Mouse (Mus musculus): Measurements from ENCODE around the gene Ripk1.

Gene Ripk1

DNA sequence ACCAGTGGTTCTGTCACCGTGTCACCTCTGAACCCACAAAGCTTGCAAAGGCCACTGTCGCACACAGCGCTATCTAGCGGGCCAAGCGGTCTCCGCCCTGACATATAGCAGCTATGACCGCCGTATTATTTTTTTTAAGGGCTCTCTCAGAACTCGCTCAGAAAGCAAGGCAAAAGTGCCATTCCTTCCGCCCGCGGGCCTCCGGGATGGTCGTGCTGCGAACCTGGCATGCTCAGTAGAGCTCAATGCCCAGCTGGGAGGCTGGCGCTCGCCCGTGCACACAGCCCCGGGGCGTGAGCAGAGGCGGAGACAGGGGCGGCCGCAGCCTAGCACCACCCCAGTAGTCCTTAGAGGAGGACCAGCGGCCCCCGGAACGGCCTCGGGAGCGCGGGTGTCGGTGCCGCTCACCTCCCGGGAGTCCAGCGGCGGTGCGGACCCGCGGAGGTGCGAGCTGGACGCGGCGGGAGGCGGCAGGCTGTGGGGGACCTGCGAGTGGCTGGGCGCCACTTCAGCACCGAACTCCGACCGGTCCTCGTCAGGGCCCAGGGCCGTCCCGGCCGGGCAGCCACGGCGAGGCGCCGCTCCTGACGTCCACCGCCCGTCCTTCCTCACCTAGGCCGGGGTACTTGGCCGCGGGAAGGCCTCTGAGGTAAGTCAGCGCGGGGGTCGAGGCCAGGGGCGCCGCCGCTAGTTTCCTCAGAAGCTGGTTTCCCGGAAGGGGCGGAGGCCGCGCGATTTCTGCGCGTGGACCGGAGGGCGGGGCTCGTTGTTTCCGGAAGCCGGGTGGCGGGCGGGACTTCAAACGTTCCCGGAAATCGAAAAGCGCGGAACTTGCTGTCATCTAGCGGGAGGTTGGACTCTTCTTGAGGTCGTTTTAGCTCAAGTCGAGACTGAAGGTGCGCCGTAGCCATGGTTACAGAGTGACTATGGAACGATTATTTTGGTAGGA lies at the start of gene Ripk1, which contains the start of gene Serpinb6a:
TSS of gene Ripk1 (plus strand) at position 306 of the 949 bp plus-strand sequence.
TSS of gene Serpinb6a (minus strand) at position 737 of the 949 bp plus-strand sequence.
- DNase-seq (ENCODE audit: low read depth, low spot score) = peak; percentile 95

DNA sequence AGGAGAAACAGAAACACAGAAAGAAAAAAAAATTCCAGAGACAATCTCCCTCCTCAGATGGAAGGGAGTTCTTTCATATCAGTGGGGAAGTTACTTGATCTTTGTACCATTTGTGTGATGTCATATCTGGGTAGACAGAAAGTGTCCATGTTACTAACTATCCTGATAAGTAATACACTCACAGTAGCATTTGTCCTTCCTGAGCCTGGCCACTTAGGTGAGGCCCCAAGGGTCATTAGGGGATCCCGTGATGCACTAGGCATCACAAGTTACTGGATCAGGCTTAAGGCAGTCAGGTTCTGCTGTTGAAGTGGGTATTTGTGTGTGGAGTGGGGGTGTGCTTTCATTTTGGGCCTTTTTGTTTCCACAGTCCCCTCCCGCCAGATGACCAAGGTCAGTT lies 49.2 kb upstream of the Ripk1 start:
- no peak for DNase-seq (ENCODE audit: low read depth, low spot score)

DNA sequence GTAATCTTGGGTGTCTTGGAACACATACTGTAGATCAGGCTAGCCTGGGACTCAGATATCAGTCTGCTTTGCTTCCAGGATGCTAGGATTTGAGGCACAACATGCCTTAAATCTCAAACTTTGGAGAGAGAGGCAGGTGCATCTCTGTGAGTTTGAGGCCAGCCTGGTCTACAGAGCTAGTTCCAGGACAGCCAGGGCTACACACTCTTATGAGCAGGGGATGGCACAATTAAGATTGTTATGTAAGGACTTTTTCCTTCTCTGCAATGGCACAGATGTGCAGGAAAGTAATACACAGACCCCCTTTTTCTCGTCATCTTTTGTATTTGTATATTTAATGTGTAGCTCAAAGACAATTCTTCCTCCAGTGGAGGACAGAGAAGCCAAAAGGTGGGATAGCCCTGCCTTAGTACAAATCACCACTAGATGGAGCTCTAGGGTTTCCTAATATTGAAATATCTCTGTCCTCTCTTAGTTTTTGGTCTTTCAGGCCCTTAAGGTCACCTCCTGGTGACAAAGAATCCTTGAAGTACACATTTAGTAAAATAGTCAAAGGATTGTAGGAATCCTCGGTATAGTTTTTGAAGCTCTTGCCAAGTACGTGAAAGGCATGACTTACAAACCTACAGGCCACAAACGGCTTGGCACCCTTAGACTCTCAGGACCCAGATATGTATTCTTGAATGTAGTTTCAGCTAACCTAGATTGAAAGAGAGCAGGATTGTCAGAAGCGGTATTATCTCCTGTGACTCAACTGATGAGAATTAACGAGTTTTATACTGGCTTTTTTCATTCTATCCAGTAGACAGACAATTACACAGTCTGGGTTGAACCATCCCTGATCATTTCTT lies 45.4 kb upstream of the Ripk1 start:
- peak; percentile 43 for DNase-seq (ENCODE audit: low read depth, low spot score)

DNA sequence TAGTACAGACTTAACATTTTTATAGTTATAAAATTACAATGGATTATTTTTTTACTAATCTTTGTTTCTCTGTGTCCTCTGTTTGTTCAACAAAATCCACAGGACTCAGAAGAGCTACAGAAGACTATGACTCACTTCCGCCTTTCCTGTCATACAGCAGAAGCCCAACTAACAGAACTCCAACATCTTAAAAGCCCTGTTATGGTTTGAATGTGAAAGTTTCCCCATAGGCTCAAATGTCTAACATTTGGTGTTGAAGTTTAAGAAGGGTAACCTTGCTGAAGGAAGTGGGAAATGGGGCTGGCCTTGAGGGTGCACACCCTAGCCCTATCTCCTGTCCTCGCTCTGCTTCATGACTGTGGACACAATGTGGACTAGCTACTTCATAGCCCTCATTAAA lies 42.4 kb upstream of the Ripk1 start:
- no peak for DNase-seq (ENCODE audit: low read depth, low spot score)

DNA sequence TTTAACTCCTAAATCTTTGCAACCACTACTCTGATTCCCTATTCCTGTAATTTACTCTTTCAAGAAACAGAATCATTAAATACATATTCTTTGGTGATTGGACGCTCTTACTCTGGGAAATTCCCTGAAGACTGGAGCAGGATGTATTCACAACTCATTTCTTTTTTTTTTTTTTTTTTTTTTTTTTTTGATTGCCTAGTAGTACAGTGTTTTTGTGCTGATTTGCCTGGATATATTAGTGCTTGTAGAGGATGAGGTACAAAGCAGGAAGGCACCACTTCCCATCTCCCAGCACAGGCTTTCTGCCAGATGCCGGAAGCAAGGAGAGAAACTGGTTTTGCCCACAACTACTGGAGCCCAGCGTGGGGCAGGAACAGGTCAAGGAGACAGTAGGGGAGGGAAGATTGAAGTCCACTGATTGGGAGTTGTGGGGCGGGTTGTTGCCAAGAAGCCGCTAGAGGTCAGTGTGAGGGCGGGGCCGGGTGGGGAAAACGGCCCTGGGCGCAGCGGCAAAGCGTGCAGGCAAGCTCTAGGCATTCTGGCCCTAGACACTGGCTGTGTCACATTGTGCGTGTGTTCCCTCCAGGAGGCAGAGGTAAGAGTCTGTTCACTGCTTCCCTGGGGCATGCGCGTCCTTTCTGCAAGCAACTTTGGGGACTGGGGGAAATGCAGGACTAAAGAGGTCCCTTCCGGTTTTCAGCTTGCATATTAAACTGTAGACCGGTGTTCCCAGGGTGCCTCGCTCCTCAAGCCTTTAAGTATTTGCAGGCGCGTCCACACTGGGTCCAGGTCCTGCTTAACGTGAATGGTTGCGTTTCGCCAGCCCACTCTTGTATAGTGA lies 37.7 kb upstream of the Ripk1 start, which contains the start of gene Nqo2:
TSS of gene Nqo2 (plus strand) at position 482 of the 841 bp plus-strand sequence.
- DNase-seq (ENCODE audit: low read depth, low spot score) = peak; percentile 50

DNA sequence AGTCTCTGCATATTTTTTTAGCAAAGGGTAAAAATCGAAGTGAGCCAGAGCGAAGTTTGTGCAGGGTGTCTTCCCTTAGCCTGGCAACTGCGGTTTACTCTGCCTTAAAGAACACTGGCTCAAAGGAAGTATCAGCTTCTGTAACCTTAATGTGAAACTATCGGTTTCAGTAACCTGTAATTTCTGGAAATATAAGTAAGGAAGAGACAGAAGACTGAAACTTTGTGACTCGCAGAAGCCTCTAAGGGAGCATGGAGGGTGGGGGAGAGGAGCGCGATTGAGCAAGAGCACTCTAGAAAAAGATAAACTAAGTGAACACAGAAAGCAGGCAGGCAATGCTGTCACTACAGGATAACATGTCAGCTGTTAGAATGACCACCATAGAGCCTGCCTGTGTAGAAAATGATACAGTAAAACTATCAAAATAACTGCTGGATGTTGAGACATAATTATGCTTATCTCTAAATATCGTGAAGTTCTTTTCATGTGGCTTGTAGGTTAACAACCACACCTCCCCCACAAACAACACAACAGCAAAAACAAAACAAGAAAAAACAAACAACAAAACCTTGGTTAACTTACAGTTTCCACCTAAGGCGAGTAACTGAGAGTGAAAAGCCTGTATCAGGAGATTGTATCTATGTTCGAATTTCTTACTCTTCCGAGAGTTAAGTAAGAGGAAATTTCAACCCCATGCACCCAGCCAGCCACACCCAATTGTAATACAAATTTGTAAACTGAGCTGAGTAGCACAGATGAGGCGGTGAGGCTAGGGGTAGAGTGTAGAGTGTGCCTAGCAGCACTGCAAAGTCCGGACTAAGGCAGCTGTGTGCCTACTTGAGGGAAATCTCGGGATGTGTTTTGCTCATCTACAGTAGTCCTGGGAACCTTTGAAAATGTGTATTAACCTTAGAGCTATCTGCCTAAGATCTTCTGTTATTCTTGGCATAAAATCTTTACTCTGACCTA lies 36.8 kb upstream of the Ripk1 start:
- peak; percentile 59 for DNase-seq (ENCODE audit: low read depth, low spot score)

DNA sequence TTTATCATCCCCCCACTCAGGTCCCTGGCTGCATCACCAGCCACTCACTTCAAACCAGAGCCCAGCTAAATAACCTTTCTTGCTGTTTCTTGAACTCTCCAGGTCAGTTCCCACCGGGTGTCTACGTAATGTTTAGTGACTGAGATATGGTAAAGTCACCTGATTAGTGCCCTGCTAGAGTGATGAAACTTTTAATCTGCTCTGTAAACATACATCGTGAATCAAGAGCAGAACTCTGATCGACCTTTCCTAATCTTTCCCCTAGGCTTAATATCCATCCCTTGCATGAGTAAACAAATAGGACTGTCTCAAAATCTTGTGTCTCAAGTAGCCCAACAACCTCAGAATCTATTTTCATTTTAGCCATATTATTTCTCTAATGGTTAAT lies 36.1 kb upstream of the Ripk1 start:
- DNase-seq (ENCODE audit: low read depth, low spot score) = no peak

DNA sequence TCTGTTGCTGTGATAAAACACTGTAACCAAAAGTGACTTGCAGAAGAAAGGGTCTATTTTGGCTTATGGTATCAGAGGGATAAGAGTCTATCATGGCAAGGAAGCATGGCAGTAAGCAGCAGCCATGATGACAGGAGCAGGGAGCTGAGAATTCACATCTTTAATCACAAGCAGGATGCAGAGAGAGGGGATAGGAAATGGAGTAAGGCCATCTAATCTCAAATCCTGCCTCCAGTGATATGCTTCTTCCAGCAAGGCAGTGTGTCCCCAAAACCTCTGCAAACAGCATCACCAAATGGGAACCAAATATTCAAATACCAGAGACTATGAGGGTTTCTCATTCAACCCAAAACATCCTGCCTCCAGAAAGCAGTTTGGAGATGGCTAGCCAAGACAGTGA lies 35.6 kb upstream of the Ripk1 start:
- no peak for DNase-seq (ENCODE audit: low read depth, low spot score)

DNA sequence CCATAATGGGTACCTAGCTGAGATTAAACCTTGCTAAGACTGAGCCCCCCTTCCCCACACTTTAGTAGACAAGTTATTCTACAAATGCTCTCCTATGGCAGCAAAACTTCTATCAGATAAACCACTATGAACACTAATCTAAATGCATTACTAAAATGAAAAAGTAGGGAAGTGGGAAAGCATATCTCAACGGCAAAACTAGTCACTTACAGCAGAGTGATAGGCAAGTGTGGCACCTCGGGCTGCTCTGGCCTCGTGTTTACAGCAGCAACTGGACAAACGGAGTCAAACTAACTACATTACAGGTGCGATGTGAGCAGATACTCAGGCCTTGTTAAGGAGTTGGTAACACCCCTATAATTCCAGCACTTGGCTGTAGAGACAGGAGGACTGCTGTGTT lies 12.5 kb upstream of the Ripk1 start:
- DNase-seq (ENCODE audit: low read depth, low spot score) = no peak

DNA sequence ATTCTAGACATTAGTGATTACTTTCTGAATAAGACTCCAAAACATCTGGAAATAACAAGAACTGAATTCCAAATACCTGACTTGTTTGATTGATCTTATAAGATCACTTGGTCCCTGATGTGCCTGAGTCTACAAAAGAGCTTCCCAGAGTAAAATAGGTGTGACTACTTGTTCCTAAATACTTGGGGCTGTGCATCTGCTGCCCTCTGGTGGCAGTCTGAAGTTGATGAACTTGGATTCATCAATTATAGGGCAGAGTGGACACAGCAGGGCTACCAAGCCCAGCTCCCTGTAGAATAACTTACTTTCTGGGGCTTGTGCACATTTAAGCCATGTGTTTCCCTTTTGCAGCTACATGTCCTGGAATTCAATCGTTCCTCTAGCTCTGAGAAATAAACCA lies 7.0 kb upstream of the Ripk1 start:
- DNase-seq (ENCODE audit: low read depth, low spot score) = peak; percentile 75

DNA sequence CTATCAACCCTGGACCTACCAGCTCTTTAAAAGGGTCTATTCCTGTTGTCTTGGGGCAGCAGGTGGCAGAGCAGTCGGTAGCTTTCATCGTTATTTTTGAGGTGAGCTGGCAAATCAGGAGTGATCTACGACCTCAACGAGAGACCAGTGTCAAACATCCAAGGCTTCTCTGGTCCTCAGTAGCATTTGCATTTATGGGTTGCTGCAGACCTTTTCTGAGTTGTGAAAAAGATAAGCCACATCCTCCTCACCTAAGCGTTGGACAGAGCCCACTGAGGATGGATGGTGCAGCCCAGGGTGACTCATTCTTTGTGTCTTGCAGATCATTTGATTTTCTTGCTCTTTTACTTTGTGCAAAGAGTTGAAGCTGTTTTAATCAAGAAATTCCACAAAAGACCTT lies 895 bp downstream of the Ripk1 start:
- DNase-seq (ENCODE audit: low read depth, low spot score) = no peak

DNA sequence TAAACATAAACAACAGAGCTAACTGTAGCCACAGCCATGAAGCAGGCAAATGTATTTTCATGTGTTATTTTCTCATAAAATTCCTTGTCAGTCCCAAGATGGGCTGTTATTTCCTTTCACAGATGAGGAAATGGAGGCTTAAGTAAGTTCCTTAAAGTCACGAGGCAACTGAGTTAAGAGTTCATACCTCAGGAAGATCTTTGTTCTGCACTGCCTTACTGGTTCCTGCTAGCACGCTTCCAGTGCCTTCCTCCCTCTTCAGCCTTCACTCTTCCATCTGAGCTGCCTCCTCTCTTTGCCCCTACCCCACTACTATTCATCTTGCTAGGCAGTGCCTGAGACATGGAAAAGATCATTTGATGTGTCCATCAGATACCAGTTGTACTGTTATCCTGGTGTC lies 5.1 kb downstream of the Ripk1 start:
- no peak for DNase-seq (ENCODE audit: low read depth, low spot score)

DNA sequence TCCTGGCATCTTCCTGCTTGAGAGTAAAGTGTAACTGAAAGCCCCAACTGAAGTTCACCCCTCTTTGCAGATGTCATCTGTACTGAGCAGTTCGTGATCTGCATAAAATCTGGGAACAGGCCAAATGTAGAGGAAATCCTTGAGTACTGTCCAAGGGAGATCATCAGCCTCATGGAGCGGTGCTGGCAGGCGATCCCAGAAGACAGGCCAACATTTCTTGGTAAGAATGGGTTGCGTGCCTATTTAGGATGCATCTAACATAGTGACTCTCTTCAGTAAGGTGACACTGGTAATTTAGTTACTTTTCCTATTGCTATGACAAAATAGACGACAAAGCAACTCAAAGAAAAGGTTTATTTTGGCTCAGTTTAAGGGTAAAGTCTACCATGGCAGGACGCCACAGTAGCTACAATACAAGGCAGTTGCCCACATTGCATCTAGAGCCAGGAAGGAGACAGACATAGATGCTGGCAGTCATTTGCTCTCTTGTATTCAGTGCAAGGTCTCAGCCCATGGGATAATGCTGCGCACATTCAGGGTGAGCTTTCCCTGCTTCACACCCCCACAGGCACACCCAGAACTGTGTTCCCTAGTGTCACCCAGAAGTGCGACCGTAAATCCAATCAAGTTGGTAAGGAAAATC lies 14.9 kb downstream of the Ripk1 start:
- DNase-seq (ENCODE audit: low read depth, low spot score) = no peak

DNA sequence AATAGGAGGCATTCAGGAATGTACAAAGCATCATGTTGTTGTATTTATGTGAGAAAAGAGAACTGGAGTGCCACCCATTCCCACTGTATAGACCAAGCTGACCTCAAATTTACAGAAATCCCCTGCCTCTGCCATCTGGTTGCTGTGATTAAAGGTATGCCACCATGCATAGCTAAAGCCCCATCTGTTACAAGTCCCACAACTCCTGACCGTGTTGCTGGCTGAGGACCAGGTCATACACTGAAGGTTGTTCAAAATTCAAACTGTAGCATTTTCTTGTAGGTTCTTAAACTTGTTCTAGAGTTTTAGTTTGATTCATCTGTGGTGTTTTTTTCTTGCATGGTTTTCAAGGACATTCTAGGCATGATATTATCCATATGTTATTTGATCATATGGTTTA lies 16.4 kb downstream of the Ripk1 start:
- DNase-seq (ENCODE audit: low read depth, low spot score) = no peak

DNA sequence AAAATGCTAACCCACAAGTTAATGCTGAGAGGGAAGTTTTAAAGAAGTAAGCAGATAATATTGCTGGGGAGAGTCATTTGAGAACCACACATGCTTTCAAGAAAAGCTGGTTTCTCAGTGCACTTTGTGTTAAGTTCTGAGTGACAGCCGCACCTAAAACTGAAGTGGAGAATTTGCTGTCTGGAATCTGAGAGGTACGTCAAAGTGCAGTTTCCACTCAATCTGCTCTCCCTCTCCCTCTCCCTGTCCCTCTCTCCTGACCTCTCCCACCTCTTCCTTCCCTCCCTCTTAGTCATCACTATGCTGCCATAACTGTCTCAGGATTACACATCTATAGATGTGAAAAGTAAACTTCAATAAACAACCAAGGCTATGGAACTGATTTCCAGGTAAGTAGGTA lies 19.8 kb downstream of the Ripk1 start:
- DNase-seq (ENCODE audit: low read depth, low spot score) = no peak

DNA sequence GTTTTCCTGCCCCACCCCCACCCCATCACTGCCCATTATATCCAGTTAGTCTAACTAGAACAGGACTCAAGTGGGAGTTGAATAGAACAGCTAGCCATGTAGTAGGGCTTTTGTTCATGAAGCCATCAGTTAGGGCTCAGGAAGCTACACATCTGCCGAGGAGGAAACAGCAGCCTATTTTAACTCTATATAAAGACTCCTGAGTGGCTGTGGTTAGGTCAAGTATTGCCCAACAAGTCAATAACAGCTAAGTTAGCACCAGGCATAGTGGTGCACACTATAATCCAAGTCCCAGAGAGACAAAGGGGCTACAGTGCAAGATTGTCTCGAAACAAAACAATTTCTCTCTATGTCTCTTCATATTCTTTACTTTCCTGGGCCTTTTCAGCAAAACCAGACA lies 29.9 kb downstream of the Ripk1 start:
- no peak for DNase-seq (ENCODE audit: low read depth, low spot score)

DNA sequence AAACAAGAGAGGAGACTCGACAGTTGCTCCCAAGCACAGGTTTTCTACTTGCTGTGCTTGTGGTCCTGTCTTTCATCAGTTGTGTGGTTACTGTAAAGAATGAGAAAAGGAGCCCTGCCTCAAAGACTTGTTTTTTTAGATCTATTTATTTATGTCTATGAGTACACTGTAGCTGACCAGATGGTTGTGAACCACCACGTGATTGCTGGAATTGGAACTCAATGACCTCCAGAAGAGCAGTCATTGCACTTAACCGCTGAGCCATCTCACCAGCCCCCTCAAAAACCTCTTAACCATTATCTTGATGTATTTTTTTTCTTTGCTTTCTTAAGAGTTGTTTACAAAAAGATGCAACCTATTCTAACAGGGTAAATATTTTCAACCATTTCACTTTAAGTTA lies 33.3 kb downstream of the Ripk1 start:
- no peak for DNase-seq (ENCODE audit: low read depth, low spot score)

DNA sequence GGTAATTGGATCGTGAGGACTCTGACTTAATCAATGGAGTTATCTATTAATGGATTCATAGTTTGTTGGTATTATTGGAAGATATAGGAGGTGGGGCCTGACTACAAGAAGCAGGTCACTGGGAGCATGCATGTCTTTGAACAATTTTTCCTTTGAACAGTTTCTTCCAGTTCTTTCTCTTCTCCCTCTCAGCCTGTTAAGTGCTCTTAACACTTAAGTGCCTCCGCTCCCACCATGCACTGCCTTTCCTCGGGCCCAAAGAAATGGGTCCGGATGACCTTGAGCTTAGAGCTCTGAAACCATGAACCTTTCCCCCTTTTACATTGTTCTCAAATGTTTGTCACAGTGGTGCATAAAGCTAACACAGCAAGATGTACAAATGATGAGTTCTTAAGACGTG lies 34.6 kb downstream of the Ripk1 start:
- DNase-seq (ENCODE audit: low read depth, low spot score) = no peak

DNA sequence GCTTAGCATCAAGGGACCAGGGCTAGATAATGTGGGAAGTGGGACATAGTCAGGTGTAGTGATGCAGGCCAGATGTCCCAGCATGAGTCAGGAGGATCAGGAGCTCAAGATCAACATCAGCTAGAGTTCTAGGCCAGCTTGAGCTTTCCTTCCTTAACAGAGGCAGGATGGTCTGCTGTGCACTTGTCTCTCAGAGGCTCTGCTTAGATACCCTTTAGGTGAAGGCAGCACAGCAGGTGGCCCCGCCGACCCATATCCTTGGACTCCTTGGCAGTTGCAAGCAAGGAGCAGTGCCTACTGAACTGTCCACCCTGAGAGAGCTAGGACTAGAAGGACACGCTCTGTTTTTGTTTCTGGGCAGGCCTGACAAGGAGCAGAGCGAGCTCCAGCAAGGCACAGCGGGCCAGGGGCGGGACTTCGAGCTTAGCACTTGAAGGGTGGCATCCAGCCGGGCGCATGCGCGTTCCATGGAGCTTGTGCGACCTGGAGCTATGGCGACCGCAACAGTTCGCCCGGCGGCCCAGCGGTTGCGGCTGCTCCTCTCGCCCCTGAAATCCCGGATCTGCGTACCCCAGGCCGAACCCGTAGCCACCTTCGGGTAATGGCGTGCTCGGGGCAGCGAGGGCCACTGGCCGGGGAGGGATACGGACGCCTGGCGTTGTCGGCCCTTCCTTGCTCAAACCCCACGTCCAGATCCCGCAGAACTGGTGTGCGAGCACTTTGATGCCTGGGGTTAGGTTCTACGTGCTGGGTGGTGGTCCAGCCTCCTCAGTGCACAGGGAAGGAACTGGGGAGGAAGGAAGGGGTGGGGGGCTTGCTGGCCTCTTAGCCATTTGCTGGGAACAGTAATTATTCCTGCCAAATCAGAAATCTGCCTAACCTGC lies 35.3 kb downstream of the Ripk1 start, which contains the start of gene Bphl:
TSS of gene Bphl (plus strand) at position 426 of the 884 bp plus-strand sequence.
- peak; percentile 91 for DNase-seq (ENCODE audit: low read depth, low spot score)
